Mouse (Mus musculus) yolk sac, embryonic 10.5 days (tissue): ENCODE measurements around the gene Dcakd.

Experiments
- DNase-seq: peaks from one replicate; pipeline ENCODE4 v3.0.0-alpha.2; 2017; ENCODE audit warnings: low spot score

Dcakd gene

GRCm38 (mm10) chr11:103005254-103005981 is 22.7 kb downstream of the Dcakd start:
- DNase-seq = no peak

GRCm38 (mm10) chr11:103004852-103005251 is 23.3 kb downstream of the Dcakd start:
- DNase-seq = no peak

GRCm38 (mm10) chr11:103003210-103003609 is 24.9 kb downstream of the Dcakd start:
- no peak for DNase-seq

- no peak for DNase-seq
Measured at GRCm38 (mm10) chr11:103001063-103001462, 27.1 kb downstream of the Dcakd start.

GRCm38 (mm10) chr11:103000111-103000510 is 28.0 kb downstream of the Dcakd start:
- DNase-seq = no peak

- no peak for DNase-seq
Measured at GRCm38 (mm10) chr11:102999317-102999970, 28.7 kb downstream of the Dcakd start.

GRCm38 (mm10) chr11:102998577-102999316 is 29.4 kb downstream of the Dcakd start:
- DNase-seq = no peak

- DNase-seq = no peak
Measured at GRCm38 (mm10) chr11:102998254-102998576, 29.9 kb downstream of the Dcakd start.

GRCm38 (mm10) chr11:102996991-102997770 is 31.0 kb downstream of the Dcakd start:
- no peak for DNase-seq

GRCm38 (mm10) chr11:102996385-102996784 is 31.7 kb downstream of the Dcakd start:
- DNase-seq = no peak

GRCm38 (mm10) chr11:102994952-102995351 is 33.2 kb downstream of the Dcakd start:
- no peak for DNase-seq

- no peak for DNase-seq
Measured at GRCm38 (mm10) chr11:102993420-102994029, 34.6 kb downstream of the Dcakd start.

GRCm38 (mm10) chr11:102992940-102993339 is 35.2 kb downstream of the Dcakd start:
- DNase-seq = peak; percentile 55

- no peak for DNase-seq
Measured at GRCm38 (mm10) chr11:102991681-102992080, 36.5 kb downstream of the Dcakd start.

GRCm38 (mm10) chr11:102990152-102990663 is 37.9 kb downstream of the Dcakd start:
- DNase-seq = no peak

GRCm38 (mm10) chr11:102989641-102990151 is 38.4 kb downstream of the Dcakd start:
- DNase-seq = no peak

- DNase-seq = no peak
Measured at GRCm38 (mm10) chr11:102985160-102985559, 43.0 kb downstream of the Dcakd start.

GRCm38 (mm10) chr11:102984615-102985014 is 43.5 kb downstream of the Dcakd start:
- DNase-seq = no peak

GRCm38 (mm10) chr11:102984086-102984485 is 44.0 kb downstream of the Dcakd start:
- no peak for DNase-seq

- DNase-seq = no peak
Measured at GRCm38 (mm10) chr11:102981151-102981890, 46.8 kb downstream of the Dcakd start.
